8 mouse cellular contexts compared by ENCODE assay signal in the genomic region with DNA sequence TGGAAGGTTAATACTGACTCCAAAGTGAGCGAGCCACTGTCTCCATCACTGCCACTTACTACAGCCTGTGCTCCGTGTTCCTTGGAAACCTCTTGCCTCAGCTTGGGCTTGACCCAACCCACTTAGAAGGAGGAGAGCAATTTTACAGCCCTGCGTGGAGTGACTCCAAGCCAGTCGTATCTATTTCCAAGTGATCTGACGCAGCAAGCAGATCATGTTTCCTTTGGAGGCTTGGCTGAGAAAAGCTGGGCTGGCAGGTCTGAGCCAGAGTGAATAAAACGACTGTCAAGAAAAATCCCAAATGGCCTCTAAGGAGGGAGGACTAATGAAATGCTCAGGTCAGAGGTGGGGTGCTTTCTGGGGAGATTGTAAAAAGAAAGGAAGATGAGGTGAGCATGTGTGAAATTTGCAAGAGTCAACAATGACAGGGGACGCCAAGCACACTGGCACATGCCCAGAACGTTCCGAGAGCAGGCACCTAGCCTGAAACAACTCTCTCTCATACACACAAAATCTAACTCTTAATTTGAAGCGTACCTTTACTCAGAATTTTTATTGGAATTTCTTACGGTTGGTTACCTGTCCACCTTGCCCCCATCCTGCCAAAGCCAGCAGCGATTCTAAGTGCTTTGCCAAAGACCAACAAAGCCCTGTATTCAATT.
DNase-seq lines count a peak whose midpoint lies in the region; ATAC-seq and TF ChIP-seq lines count a peak whose summit lies in the region.

No protein-coding gene starts in this region.

- intact Hi-C loops in left cerebral cortex, adult 2 months (cut with DNase I): no loop called here

- H3K36me3 ChIP-seq in forebrain, embryonic 13.5 days (ENCODE audit: poor library complexity, severe bottlenecking): no peaks in the 10 kb centered on the region

- no peak overlapping the region for H3K9ac ChIP-seq in forebrain, embryonic 13.5 days

- no peak overlapping the region for H3K4me2 ChIP-seq in forebrain, embryonic 13.5 days

- H3K27ac ChIP-seq in forebrain, embryonic 13.5 days: no peak overlapping the region
- H3K27ac ChIP-seq in left cerebral cortex, adult 2 months: no peak overlapping the region

- peak; percentile 27; the same call in 1 of the 2 replicates for ATAC-seq in forebrain, embryonic 13.5 days

- whole genome bisulfite sequencing in forebrain, embryonic 13.5 days: 56% methylated on average over 12 of the region's 12 CpGs
- 49% methylated on average over 12 of the region's 12 CpGs for WGBS in lung, adult 2 months

- DNase-seq in cerebellum, postnatal 36 days: peak; percentile 17 to 20
- no peak for DNase-seq in cerebellum, postnatal 4 days (ENCODE audit: low spot score in 2 of 2)
- peak; percentile 81 for DNase-seq in heart, postnatal 4 days
- DNase-seq in lung, adult 2 months: no peak
- peak; percentile 63 for DNase-seq in urinary bladder, postnatal 25 days (ENCODE audit: low spot score)
- no peak for DNase-seq in cerebellum, adult 9-10 months
- DNase-seq in left cerebral cortex, adult 2 months (ENCODE audit: extremely low spot score in 1 of 2, low spot score in 2 of 2): no peak

- H3K27me3 ChIP-seq in forebrain, embryonic 13.5 days: no peaks in the 10 kb centered on the region

- no peaks in the 10 kb centered on the region for H3K9me3 ChIP-seq in forebrain, embryonic 13.5 days (replicated peaks)

- TF ChIP-seq POLR2A in lung, adult 2 months (IDR thresholded peaks at IDR 0.05; ENCODE audit: borderline replicate concordance, extremely low read depth, low read depth, low read length): peak; percentile 25; the same call in 1 of the 2 replicates

- peaks cover 25% of the 10 kb centered on the region for H3K4me1 ChIP-seq in forebrain, embryonic 13.5 days
- H3K4me1 ChIP-seq in lung, adult 2 months (ENCODE audit: control insufficient read depth, insufficient read depth, low read length): no peaks in the 10 kb centered on the region

- no peak overlapping the region for H3K4me3 ChIP-seq in forebrain, embryonic 13.5 days
- no peak overlapping the region for H3K4me3 ChIP-seq in lung, adult 2 months (replicated peaks; ENCODE audit: extremely low read depth, low read depth, low read length)
- no peak overlapping the region for H3K4me3 ChIP-seq in left cerebral cortex, adult 2 months

- no peak for TF ChIP-seq CTCF in lung, adult 2 months (IDR thresholded peaks at IDR 0.05; ENCODE audit: insufficient read depth, low read length)
- no peak for TF ChIP-seq CTCF in left cerebral cortex, adult 2 months (IDR thresholded peaks at IDR 0.05)

Comparison
In these comparisons a context has a peak if more than half of its experiments do, and no peak if none do; other contexts are left out.
1. DNase-seq: peak in cerebellum, postnatal 36 days (2 of 2), heart, postnatal 4 days (single experiment) and urinary bladder, postnatal 25 days (single experiment); none in cerebellum, postnatal 4 days (0 of 2), lung, adult 2 months (single experiment), cerebellum, adult 9-10 months (single experiment) and left cerebral cortex, adult 2 months (0 of 2).